Mouse (Mus musculus): ENCODE data around the gene Cryz.

Cryz gene

DNA sequence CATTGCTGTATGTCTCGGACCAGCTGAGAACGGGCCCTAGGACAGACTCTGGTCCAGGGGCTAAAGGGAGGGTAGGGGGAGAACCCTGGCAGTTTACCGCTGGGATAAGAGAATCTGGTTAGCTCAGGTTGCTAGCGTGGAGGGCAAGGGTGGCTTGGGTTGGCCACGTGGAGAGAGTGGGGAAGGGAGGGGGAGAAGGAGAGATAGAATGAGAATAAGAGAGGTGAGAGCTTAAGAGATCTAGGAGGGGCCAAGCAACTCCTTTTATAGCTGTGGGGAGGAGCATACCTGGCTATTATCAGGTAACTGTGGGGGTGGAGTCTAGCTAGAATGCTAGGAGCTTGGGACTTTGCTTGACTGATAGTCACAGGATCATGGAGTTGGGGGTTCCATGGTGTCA is 74.5 kb downstream of the Cryz start:
- no peak for DNase-seq (ENCODE audit: low spot score in 2 of 2)
